Mouse (Mus musculus) frontal cortex, adult (tissue): ENCODE results near the gene Krt28.

ENCODE experiments used
- ATAC-seq: cut with Nextera tagmentation; 2 replicates; pipeline ENCODE4 v1.9.2; 2017; ENCODE audit warnings: mild to moderate bottlenecking, moderate library complexity, mixed read lengths; ENCODE audit not compliant: low TSS enrichment

Gene Krt28

DNA sequence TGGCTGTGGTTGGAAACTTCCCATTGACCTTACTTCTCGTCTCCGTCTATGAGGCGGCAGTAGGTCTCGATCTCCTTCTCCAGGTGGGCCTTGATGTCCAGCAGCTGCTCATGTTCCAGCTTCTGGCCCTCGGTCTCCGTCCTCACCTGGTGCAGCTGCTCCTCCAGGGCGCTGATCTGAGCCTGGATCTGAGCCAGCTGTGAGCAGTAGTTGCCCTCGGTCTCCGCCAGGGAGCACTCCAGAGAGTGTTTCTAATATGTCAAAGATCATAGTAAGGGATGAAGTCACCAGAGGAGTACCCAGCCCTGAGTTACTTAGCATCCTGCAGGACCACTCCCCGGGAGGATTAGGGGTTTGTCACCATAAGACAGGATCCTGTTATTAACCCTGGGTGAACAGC, 7.9 kb downstream of the Krt28 start:
- ATAC-seq = no peak

DNA sequence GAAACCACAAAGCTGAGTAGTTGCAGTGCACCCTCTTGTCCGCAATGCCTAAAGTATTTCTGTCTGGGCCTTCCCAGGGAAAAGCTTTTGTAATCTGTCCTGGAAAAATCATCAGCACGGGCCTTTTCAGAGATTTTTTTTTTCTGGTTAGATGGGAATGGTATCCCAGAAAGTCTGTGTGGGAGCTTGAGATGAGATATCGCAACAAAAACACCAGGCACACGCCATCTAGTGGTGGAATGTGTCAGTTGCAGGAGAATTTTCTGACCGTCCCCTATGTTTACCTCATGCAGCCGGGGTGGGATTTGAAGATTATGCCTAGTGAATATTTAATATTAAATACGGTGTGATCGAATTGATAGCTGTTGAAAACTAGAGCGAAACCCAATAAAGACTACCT, 10.3 kb downstream of the Krt28 start:
- ATAC-seq = peak; percentile 55; the same call in 1 of the 2 replicates

DNA sequence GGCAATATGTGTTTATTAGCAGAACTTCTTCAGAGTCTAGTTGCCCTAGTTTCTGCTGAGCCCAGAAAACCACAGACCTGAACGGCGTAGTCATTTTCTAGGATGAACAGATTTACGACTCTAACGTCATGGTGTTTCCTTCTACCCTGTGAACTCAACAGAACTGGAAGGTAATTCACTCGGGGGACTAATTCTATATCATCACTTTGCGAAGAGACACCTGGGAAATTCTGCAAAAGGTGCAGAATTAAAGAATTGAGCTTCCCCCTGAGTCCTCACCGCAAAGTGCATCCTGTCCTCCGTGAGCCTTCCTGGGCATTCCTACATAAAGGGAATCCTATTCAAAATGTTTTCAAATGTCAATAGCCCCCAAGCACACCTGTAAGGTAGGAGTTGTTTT, 13.3 kb downstream of the Krt28 start:
- no peak for ATAC-seq

DNA sequence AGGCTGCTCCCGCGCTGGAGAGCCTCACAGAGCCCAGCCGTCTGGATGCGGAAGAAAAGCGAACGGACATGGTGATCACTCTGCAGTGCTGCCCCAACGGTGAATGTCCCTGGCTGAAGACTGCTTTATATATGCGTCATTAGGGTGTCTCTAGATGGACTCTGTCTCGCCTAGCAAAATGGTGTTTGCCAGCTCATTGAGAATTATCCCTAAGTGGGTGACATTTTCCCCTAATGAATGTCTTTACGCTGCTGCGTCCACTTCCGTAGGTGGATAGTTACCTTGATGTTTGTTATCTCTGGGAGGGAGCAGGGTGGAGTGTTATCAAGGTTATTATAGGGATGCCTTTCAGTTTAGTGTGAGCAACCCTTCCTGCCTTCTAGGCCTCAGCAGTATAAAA, 23.7 kb downstream of the Krt28 start, which contains the start of gene Krt27:
Krt27 (minus strand) TSS at position 101 of the 400 bp plus-strand sequence.
- ATAC-seq = no peak

DNA sequence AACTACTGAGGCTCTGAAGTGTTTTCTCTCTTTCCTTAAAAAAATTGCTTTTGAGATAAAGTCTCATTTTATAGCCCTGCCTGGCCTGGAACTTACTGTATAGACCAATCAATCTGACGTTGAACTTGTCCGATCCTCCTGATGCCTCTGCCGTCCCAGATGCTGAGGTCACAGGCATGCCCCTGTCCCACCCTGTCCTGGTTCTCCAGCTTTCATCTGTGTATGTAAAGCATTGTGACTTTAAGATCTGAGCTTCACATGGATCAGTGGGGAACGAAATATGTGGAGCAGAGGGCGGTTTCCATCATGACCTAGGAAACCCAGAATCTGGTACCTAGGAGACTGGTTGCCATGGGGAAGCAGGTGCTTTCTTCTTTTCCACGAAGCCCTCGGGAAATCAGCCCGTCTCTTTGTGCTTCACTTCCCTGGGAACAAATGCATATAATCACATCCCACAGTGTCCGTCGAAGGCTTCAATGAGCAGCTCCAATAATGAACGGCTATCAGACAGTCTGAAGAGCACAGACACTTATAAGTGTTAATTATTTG, 35.3 kb downstream of the Krt28 start:
- ATAC-seq = no peak

DNA sequence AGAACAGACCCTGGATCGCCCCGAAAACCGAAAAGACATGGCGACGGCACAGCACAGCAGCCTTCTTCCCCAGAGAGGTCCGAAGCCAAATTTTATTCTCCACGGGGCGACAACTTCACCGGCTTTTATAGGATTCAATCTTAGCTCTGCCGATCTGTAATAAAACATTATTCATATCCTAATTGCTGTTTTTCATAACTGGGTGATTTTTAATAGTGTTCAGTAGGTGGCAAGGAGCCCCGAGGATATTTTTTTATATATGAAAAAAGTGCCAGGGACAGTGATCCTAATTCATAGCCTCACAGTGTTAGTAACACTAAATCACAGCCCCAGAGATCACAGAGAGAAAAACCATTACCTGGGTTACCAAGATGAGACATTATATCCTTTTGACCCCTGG, 36.8 kb downstream of the Krt28 start, which contains the start of gene Krt26:
Krt26 (minus strand) TSS at position 101 of the 400 bp plus-strand sequence.
- no peak for ATAC-seq

DNA sequence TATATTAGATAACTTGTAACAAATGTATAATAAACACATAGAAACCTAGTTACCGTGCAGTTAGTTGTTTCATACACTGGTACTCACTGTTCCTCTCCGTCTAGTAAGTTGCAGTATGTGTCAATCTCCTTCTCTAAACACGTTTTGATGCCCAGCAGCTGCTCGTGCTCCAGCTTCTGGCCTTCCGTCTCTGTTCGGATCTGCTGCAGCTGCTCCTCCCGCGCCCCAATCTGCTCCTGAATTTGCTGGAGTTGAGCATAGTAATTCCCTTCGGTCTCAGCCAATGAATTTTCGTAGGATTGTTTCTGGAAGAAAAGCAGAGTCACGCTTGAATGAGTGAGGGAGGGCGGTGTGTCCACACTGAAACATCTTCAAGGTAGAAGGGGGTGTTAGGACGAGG, 41.3 kb downstream of the Krt28 start:
- peak; percentile 52; the same call in 1 of the 2 replicates for ATAC-seq

DNA sequence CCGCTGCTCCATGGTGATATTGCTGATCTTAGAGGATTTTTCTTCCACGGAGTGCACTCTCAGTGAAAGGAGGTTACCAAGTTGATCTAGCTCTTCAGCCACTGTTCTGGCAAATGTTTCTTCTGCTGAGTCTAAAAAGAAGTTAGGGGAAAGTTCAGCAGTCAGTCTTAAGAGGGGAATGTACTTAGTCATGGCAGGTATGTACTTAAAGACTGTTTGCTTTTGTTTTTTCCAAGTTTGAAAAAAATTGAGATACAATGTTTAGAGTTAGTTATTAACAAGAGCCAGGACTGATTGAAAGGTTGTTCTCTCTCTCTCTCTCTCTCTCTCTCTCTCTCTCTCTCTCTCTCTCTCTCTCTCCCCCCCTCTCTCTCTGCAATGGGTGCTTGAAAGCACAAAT, 45.0 kb downstream of the Krt28 start:
- no peak for ATAC-seq

DNA sequence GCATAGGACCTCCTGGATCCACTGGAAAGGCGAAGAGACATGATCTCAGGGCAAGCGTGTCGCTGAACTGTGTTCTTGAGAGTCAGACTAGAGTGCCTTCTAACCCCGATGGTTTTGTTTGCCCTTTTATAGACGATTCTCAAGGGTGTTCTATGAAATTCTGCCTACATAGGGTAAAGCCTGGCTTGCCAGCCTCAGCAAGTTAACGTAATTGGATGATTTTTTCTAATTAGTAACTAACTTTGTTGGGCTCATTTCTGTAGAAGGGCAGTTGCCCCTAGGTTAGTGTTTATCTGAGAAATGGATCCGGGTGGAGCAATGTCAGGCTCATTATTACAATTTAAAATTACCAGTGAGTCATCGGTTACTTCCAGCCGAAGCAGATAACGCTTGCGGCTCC, 51.9 kb downstream of the Krt28 start, which contains the start of gene Krt25:
Krt25 (minus strand) TSS at position 101 of the 400 bp plus-strand sequence.
- no peak for ATAC-seq

DNA sequence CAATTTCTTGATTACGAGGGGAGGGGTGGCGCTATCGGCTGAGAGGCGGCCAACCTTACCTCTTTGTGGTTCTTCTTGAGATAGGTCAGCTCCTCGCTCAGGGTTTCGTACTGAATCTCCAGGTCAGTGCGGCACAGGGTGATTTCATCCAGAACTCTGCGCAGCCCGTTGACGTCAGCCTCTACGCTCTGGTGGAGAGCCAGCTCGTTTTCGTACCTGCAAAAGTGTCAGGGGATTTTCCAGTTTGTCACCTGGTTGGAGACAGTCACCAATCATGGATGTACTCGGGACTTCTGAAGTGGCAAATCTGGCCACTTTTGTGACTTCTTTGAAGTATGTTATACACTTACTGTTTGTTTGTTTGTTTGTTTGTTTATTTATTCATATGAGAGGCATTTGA, 53.6 kb downstream of the Krt28 start:
- no peak for ATAC-seq

DNA sequence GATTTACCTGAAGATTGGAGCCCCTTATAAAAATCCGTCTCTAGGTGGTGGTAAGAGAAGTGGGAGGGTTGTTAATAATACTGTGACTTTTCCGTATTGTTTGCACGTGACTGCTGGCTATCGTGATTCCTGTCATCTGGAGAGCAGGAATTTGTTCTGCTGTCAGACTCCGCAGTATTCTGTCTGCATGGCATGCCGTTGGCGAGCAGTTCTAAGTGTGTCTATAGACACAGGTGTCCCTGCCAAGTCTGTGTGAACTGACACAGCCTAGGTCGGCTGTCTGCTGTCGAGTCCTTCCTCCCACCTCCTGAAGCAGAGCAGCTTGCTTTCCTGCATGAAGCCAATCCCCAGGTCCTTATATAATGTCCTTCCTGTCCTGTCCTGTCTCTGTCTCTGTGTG, 55.6 kb downstream of the Krt28 start:
- no peak for ATAC-seq

DNA sequence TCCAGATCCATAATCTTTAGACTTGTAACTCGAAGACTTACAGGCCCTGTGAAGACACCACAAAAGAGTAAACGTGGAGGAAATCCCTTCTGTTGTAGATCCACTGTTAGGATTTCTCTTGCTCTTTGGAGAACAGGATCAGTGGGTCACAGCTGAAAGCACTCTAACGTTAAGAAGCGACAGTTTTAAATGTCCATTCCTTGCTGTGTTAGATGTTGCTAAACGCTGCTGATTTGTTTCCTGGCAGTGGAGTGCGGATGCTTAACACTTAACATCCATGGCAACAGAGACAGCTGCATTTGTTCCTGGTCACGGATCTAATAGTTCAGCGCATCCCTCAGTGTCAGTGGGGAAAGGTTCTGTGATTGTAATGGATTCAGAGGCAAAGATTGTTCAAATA, 58.2 kb downstream of the Krt28 start:
- no peak for ATAC-seq
